Mouse (Mus musculus) bone marrow, adult 2 months (tissue): ENCODE measurements around the gene Foxp4.

Experiments
- CTCF ChIP-seq: fragments of 200-500 bp; IDR thresholded peaks from 2 replicates; pipeline ENCODE4 v1.5.1; 2011; ENCODE audit warnings: low read length, control low read depth; ENCODE audit not compliant: control insufficient read depth, insufficient read depth
- POLR2A ChIP-seq: fragments of 200-500 bp; IDR thresholded peaks from 2 replicates; pipeline ENCODE4 v1.6.1; 2011; ENCODE audit warnings: low read depth, mild to moderate bottlenecking, control low read depth, low read length, borderline replicate concordance; ENCODE audit not compliant: control insufficient read depth

DNA sequence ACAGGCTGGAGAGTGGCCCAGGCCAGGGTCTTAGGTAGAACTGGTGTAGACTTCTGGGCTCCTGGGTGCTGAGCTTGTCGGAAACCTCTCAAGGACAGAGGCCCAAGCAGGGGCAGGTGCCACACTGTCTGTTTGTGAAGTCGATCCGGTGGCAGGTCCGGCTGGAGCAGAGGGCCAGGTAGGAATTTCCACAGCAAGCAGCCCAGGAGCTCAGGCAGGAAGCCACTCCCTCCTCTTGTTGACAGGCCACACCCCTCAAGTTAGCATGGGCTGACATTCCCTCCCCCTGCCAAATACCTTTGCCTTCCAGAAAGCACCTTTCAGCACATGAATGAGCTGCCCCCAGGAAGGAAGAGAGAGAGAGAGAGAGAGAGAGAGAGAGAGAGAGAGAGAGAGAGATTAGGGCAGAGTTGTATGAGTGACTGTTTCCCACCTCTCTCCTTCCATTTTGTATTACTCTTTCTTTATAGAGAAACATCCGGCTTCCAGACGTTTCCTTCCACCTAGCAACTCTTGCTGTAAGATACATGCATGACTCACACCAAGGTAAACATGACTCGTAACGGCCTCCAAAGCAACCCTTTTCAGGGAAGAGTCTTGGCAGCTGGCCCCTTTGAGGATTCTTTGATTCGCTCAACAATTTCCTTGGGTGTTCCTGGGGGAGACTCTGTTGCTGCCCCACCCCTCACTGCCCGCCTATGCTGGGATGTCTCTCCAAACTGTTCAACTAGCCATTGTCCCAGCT, 33.8 kb upstream of the Foxp4 start:
- TF ChIP-seq CTCF (no peak), POLR2A (no peak)
